Mouse (Mus musculus) neural tube, embryonic 11.5 days (tissue): ENCODE data around the gene Gmcl1. TPM values are rescaled to one million over a fixed set of nuclear protein-coding genes. Genes with fewer than 3 reads are reported as not detected.

Source experiments
- ATAC-seq: fragments of 200-750 bp; cut with Nextera tagmentation; 2 replicates; pipeline ENCODE4 v1.8.0; 2017; ENCODE audit warnings: moderate number of reproducible peaks, mild to moderate bottlenecking, moderate TSS enrichment, moderate library complexity; ENCODE audit not compliant: insufficient read depth, low FRiP score, low TSS enrichment
- DNase-seq: peaks from one replicate; pipeline ENCODE4 v3.0.0-alpha.2; 2015; ENCODE audit warnings: low spot score
- H3K27ac ChIP-seq: fragments of 300-500 bp; sonication (generic); 2 replicates; pipeline ENCODE4 v1.5.1; 2014; ENCODE audit warnings: low read depth, mild to moderate bottlenecking, low read length
- H3K27me3 ChIP-seq: fragments of 300-500 bp; sonication (generic); 2 replicates; pipeline ENCODE4 v1.6.1; 2014; ENCODE audit warnings: mild to moderate bottlenecking, low read length, mixed read lengths; ENCODE audit not compliant: control insufficient read depth, insufficient read depth
- H3K36me3 ChIP-seq: fragments of 300-500 bp; sonication (generic); 2 replicates; pipeline ENCODE4 v1.6.1; 2014; ENCODE audit warnings: mild to moderate bottlenecking, low read length, moderate library complexity, mixed read lengths; ENCODE audit not compliant: control insufficient read depth, insufficient read depth
- H3K4me1 ChIP-seq: fragments of 300-500 bp; sonication (generic); 2 replicates; pipeline ENCODE4 v1.6.1; 2014; ENCODE audit warnings: low read length, mixed read lengths; ENCODE audit not compliant: control insufficient read depth, insufficient read depth
- H3K4me2 ChIP-seq: fragments of 300-500 bp; sonication (generic); 2 replicates; pipeline ENCODE4 v1.6.1; 2014; ENCODE audit warnings: low read depth, mild to moderate bottlenecking, moderate library complexity
- H3K4me3 ChIP-seq: fragments of 300-500 bp; sonication (generic); 2 replicates; pipeline ENCODE4 v1.5.1; 2014; ENCODE audit warnings: low read depth, low read length
- H3K9ac ChIP-seq: fragments of 300-500 bp; sonication (generic); 2 replicates; pipeline ENCODE4 v1.6.1; 2014; ENCODE audit warnings: mild to moderate bottlenecking, low read length
- H3K9me3 ChIP-seq: fragments of 300-500 bp; sonication (generic); 2 replicates; pipeline ENCODE4 v1.6.1; 2016; ENCODE audit warnings: low read length; ENCODE audit not compliant: control insufficient read depth
- WGBS: fragments of 180-500 bp; shearing (Covaris S2); extraction: QIAGEN DNeasy Blood & Tissue Kit; methylation state at CpG from one replicate; pipeline ENCODE4 v1.1.7; 2014; 5-methylcytosine and 5-hydroxymethylcytosine counted together
- polyA plus RNA-seq: library from polyadenylated mRNA; unstranded; fragments of >200 nt; fragmentation: Nextera tagmentation; extraction: Ambion mirVana; gene quantifications from 2 replicates; pipeline ENCODE4 v1.2.1, GENCODE M21; 2014

Gmcl1 gene
- polyA plus RNA-seq, 1 experiment from 2014 or later: 56.1 TPM

DNA sequence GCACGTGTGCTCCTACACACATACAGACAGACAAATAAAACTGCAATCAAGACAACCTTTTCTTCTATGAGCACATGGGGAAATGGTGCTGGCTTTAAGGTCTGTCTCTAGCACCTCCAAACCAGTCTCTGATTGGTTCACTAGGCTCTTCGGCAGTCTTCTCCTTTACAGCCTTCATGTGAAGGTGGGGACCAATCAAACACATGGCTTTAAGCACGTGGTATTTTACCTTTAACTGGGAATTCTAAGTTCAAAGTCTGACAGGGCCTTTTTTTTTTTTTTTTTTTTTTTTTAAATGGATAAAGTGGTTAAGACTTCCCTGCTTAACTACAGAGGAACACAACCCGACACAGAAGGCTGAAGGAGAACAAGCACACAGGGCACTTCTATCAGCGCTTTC is 68.1 kb downstream of the Gmcl1 start:
- ATAC-seq (no peak), DNase-seq (no peak)
- no peak overlapping the region for H3K27ac ChIP-seq

DNA sequence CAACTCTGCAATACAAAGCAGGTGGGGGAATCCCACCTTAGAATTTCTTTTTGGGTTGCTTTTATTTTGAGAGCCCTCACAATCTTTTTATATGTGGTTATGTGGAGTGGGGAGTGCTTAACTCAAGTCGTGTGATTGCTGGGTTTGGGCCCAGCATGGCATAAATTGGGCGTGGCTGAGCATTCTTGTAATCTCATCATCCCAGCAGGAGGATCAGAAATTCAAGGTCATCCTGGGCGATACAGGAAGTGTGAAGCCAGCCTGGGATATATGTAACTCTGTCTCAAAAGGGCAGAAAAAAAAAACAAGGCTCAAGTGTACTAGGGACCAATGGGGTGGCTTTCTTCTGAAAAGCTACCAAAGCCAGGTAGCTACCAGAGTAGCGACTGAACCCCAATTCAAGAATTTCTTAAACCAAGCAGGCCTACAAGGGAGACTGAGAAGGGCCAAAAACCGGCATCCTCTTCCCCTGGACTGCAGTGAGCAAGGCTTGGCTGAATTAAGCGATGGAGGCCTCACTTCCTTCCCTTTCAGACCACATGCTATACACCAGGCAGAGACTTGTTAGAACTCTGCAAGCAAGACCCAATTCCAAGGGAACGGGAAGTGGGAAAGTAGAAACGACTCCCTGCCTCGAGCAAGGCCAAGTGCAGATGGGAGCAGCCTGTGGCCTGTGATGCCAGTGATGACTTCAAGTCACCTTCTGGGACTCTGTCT is 72.9 kb downstream of the Gmcl1 start:
- H3K27me3 ChIP-seq: no peaks in the 10 kb centered on the region
- no peak overlapping the region for H3K4me3 ChIP-seq
- no peak overlapping the region for H3K4me2 ChIP-seq
- no peak overlapping the region for H3K9ac ChIP-seq
- 0 out of 2 replicates have a peak, but pooled peaks cover 2% of the 10 kb centered on the region for H3K36me3 ChIP-seq
- H3K27ac ChIP-seq: no peak overlapping the region
- ATAC-seq (no peak), DNase-seq (no peak)
- H3K9me3 ChIP-seq: no peaks in the 10 kb centered on the region
- H3K4me1 ChIP-seq: no peaks in the 10 kb centered on the region
- 76% methylated on average over 9 of the region's 9 CpGs for WGBS

More for the DNA sequence above, 68.1 kb downstream of the Gmcl1 start:
- H3K27me3 ChIP-seq: no peaks in the 10 kb centered on the region
- H3K4me1 ChIP-seq: peaks cover 11% of the 10 kb centered on the region
- H3K9ac ChIP-seq: no peak overlapping the region
- H3K4me3 ChIP-seq: no peak overlapping the region
- 81% methylated on average over 5 of the region's 5 CpGs for WGBS
- 0 out of 2 replicates have a peak, but pooled peaks cover 2% of the 10 kb centered on the region for H3K36me3 ChIP-seq
- H3K4me2 ChIP-seq: no peak overlapping the region
- no peaks in the 10 kb centered on the region for H3K9me3 ChIP-seq

DNA sequence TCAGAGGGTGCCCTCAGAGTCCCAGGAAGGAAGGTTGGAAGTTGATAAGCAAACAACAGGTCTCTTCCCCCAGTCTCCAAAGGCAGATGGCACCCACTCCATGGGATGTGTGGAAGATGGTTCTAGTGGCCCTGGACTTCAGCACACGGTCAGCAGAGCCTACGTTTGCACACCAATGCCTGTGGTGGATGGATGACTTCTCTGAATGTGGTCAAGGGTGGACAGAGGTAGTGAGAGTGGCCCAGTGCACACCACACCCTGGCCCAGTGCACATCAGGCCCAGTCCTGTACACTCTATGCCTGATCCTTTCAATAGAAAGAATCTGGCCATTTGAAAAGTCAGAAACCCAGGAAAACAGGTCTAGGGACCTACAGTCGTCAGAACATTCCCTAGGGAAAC is 74.7 kb downstream of the Gmcl1 start:
- H3K36me3 ChIP-seq: 0 out of 2 replicates have a peak, but pooled peaks cover 2% of the 10 kb centered on the region
- no peak overlapping the region for H3K9ac ChIP-seq
- H3K9me3 ChIP-seq: no peaks in the 10 kb centered on the region
- H3K4me3 ChIP-seq: no peak overlapping the region
- ATAC-seq (no peak), DNase-seq (no peak)
- H3K27ac ChIP-seq: no peak overlapping the region
- no peak overlapping the region for H3K4me2 ChIP-seq
- H3K27me3 ChIP-seq: no peaks in the 10 kb centered on the region
- no peaks in the 10 kb centered on the region for H3K4me1 ChIP-seq
- WGBS: 91% methylated on average over 3 of the region's 3 CpGs

DNA sequence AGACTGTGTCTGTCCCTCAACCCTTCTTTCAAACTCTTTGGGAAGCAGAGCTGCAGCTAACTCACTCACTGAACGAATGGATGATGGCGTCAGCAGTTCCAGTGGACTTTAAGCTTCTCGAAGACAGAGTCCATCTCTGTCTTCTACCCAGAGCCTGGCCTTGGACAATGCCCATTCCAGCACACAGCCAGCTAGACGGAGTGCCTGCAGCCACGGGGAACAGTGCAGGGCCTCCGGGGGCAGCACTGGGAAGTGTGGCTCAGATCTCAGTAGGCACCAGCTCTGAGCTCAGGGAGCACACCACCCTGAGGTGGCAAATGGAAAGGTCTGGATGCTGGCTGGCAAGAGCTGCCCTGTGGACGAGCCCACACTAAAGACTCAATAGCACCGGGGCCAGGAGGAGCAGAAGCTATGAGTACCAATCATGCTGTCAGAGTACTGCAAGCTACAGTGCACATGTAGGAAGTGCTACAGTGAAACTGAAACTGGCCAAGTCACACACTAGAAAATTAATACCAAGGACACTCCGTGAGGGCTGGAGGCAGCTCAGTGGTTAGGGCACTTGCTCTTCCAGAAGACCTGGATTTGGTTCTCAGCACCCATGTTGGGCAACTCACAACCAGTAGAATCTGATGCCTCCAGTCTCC is 78.8 kb downstream of the Gmcl1 start:
- 82% methylated on average over 9 of the region's 9 CpGs for WGBS
- H3K4me3 ChIP-seq: no peak overlapping the region
- H3K36me3 ChIP-seq: peaks cover 13% of the 10 kb centered on the region

DNA sequence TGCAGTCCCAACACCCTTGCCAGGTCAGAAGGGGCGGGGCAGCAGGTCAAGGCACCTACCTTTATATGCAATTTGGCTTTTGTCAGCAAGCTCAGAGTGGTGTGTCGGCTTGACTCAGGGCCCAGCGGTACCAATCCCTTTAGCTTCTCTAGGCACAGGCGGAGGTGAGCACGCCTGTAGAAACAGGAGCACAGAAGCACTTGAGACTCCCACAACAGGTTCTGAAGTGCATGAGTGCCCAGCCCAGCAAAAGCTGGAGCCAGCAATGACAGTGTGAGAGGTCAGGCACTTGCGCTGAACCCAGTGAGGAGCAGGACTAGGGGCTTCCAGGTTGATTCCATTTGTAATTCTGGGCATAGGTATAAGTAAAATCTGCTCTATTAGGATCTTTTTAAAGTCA is 80.2 kb downstream of the Gmcl1 start:
- Histone ChIP-seq H3K4me1 (no peaks in the 10 kb centered on the region), H3K4me3 (no peak overlapping the region), H3K27me3 (no peaks in the 10 kb centered on the region), H3K9me3 (no peaks in the 10 kb centered on the region), H3K36me3 (peaks cover 13% of the 10 kb centered on the region), H3K27ac (no peak overlapping the region), H3K9ac (no peak overlapping the region), H3K4me2 (no peak overlapping the region)
- no peak for ATAC-seq
- WGBS: 94% methylated on average over 6 of the region's 6 CpGs
- no peak for DNase-seq

More for the DNA sequence above, 78.8 kb downstream of the Gmcl1 start:
- ATAC-seq: no peak
- H3K4me2 ChIP-seq: no peak overlapping the region
- no peak overlapping the region for H3K9ac ChIP-seq
- no peaks in the 10 kb centered on the region for H3K9me3 ChIP-seq
- no peak for DNase-seq
- H3K27me3 ChIP-seq: no peaks in the 10 kb centered on the region
- H3K27ac ChIP-seq: no peak overlapping the region
- no peaks in the 10 kb centered on the region for H3K4me1 ChIP-seq

DNA sequence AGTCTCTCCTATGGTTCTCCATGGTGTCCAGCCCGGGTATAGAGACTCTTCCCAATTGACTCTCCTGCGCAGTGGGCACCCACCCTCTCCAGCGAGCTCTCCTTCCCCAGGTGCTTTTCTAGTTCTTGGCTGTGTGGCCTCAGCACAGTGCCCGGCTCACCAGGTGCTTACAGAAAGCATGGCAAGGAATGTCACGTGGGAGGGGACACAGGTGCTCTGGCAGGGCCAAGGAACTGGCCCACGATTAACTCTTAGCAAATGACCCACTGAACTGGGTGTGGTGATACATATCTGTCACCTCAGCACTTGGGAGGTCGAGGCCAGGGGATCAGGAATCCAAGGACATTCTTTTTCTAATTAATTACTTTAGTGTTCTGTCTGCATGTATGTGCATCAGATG is 87.0 kb downstream of the Gmcl1 start:
- Histone ChIP-seq H3K27ac (no peak overlapping the region), H3K4me3 (no peak overlapping the region), H3K9ac (no peak overlapping the region), H3K9me3 (no peaks in the 10 kb centered on the region), H3K27me3 (no peaks in the 10 kb centered on the region), H3K4me2 (no peak overlapping the region), H3K36me3 (peaks cover 10% of the 10 kb centered on the region), H3K4me1 (no peaks in the 10 kb centered on the region)
- DNase-seq: no peak
- no peak for ATAC-seq
- 80% methylated on average over 7 of the region's 7 CpGs for WGBS

DNA sequence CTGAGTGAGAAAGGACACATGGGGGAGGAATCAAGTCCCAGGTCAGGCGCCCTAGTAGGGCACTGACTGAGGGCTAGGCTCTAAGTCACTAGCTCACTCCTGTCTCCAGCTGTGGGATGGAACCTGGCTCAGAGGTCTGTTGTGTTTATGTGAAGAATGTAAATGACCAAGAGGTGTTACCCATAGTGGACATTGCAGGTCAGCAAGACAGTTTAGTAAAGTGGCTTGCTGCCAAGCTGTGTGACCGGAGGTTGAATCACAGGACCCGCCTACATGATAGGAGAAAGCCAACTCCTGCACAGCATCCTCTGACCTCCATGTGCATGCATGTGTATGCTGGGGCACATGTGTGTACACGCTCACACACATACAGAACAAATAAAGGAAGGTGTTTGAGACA is 87.6 kb downstream of the Gmcl1 start:
- DNase-seq (no peak), ATAC-seq (no peak)
- peaks cover 7% of the 10 kb centered on the region for H3K36me3 ChIP-seq
- no peak overlapping the region for H3K27ac ChIP-seq
- no peak overlapping the region for H3K4me3 ChIP-seq
- H3K9ac ChIP-seq: no peak overlapping the region
- no peaks in the 10 kb centered on the region for H3K27me3 ChIP-seq
- 87% methylated on average over 4 of the region's 4 CpGs for WGBS
- H3K4me2 ChIP-seq: no peak overlapping the region
- no peaks in the 10 kb centered on the region for H3K9me3 ChIP-seq
- no peaks in the 10 kb centered on the region for H3K4me1 ChIP-seq

DNA sequence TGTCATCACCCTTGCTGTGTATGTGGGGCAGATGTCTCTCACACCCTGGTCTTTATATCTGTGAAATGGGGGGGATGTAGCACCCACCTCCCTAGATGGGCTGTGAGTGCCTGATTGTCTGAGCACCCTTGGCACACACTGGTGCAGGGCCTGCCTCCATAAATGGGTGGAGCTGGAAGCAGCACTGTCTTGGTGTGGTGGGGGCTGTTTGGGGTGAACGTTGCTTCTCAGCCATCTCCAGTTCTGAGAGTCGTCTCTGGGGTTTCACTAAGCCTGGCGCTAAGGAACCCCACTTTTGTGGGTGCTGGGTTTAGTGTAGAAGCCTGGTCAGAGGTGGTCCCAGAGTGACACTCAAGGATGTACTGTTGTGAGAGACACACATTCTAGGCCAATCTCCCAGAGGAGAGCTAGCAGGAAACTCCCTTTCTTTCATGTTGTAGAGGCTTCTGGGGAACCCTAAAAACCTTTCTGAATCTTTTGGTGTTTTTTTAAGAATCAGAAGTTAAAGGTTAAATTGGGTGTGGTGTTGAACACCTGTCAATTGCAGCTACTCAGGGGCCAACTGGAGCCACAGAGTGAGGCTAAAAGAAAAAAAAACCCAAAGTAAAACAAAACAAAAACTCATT is 88.3 kb downstream of the Gmcl1 start:
- Histone ChIP-seq H3K4me3 (no peak overlapping the region), H3K27me3 (no peaks in the 10 kb centered on the region), H3K9me3 (no peaks in the 10 kb centered on the region), H3K4me1 (no peaks in the 10 kb centered on the region), H3K9ac (no peak overlapping the region), H3K27ac (no peak overlapping the region), H3K4me2 (no peak overlapping the region), H3K36me3 (peaks cover under 1% of the 10 kb centered on the region)
- DNase-seq (no peak), ATAC-seq (no peak)
- 76% methylated on average over 3 of the region's 3 CpGs for WGBS
